Mouse (Mus musculus) embryonic fibroblast, embryonic 13.5 days (primary cell): ENCODE data around the gene Pank4.

ENCODE experiments used
- CTCF ChIP-seq: IDR thresholded peaks from 2 replicates; pipeline ENCODE4 v1.5.1; 2011; ENCODE audit warnings: mild to moderate bottlenecking, control low read depth, low read length, moderate library complexity, borderline replicate concordance; ENCODE audit not compliant: insufficient read depth
- POLR2A ChIP-seq: IDR thresholded peaks from 2 replicates; pipeline ENCODE4 v1.6.1; 2011; ENCODE audit warnings: low read depth, mild to moderate bottlenecking, control low read depth, low read length, moderate library complexity

GRCm38 (mm10) chr4:154922291-154922690, 41.6 kb upstream of the Pank4 start:
- TF ChIP-seq CTCF (no peak), POLR2A (no peak)
